Mouse (Mus musculus) right cerebral cortex, postnatal 4 days (tissue): Measurements from ENCODE around the gene Ldhd.

ENCODE experiments used
- DNase-seq: peaks from one replicate; pipeline ENCODE4 v3.0.0-alpha.2; 2022

Ldhd gene

DNA sequence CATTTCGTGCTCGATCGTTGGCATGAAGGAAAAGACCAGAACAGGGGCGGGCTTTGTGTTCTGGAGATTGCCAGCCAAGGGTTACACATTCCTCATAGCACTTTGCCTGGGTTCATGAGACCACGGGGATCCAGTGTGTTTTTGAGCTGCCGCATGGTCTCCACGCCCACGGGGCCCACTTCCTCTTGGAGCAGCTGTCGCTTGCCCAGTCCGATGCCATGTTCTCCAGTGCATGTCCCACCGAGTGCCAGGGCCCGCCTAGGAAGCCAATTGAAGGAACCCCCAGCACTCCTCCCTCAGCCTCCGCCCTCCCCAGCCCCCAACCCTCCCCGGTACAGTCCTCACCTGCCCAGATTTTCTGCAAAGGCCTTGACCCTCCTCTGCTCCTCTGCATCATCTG is 3.2 kb downstream of the Ldhd start:
- no peak for DNase-seq

DNA sequence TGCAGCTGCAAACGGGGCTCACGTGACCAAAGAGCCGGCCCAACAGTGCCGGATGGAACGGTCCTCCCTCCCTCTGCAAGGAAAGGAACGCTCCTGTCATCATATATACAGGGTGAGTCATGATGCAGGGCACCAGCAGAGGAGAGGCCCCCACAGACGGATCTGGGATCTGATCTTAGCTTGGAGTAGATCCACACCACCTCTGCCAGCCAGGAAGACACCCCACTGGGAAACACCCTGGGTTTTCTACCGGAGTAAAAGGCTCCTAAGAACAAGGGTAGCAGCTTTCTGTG is 3.7 kb downstream of the Ldhd start:
- DNase-seq: no peak

DNA sequence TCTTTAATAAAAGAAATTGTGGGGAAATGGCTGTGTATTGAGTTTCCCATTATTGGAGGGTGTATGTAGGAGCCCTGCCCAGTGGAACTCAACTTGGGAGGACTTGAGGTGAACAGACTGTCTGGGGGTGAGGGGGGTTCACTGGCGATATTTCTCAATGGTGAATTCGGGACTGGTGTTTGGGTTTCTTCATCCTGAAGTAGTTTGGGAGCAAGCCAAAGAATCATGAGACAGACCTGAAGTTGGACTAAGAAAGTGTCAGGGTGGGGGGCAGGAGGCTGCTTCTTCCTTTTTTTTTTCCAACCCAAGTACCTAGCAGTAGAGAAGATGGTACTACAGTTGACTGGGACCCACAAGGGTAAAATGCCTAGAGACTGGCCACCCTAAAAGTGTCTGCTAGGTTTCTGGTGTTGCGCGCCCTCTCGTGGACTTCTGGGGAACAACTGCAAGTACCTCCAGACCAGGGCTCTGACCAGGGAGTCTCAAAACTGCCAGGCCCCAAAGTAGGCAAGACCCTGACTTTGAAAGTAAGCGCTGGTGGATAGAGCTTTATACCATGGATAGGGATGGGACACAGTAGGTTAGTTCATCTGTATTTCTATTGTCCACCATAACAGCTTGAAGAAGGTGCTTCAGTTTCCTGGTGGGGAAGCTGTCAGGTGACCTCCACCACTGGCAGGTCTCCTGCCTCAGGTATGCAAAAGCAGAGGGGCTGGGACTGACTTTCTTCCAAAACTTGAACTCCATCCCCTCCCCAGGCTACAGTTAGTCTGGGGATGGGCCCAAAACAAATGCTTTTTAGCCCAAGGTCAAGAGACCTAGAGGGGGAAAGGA is 4.3 kb downstream of the Ldhd start:
- DNase-seq: peak; percentile 67

DNA sequence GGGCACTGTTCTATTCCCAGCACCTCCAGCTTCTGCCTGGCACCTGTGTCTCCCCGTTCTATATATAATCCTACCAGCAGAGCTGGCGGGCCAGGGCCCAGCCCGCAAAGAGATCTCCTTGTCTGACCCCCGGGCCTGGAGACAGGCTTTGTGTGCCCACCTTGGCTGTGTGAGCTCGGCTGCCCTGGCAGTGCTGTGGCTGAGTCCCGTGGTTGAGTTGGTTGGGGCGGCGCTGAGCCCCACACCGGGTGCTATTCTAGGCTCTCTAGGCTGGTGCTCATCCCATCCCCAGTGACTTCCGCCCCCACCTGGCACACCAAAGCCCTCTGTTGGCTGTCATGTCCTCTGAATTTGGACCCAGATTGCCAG is 5.3 kb downstream of the Ldhd start:
- no peak for DNase-seq

- DNase-seq: no peak
These were observed 5.9 kb downstream of the Ldhd start for GRCm38 (mm10) chr8:111624081-111624852.

DNA sequence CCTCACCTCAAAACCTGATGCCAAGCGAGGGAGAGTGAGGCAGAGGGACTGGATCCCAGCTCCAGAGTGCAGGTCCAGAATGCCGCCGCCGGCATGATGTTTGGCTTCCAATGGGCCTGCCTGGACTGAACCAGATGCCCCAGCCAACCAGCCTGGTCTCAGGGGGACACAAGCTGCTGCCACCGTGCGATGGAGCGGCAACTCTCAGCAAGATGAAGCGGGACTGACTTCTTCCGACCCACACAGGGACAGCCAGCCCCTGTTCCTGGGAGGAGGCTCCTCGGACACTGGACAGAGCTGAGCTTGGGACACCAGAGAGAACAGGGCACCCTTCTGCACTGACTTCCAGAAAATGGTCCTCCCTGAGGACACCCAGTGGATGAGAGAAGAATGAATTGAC is 7.6 kb downstream of the Ldhd start:
- DNase-seq: no peak

DNA sequence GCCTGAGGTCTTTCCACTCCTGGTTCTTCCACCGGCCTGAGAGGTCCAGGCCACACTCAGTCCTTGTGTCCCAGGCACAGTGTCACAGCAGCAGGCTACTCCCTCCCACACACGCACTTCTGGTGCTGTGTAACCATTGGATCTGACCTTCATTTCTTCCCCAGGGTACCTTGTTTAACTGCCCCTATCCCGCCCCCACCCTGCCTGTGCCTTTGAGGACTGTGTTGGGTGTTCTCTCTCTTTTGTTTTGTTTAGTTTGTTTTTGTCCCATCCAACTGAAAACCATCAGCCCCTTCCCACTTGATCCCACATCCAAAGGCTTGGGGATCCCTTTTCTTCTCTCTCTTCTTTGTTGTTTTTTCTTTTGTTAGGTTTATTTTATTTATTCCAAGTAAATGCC is 8.1 kb downstream of the Ldhd start:
- no peak for DNase-seq

- DNase-seq: no peak
These were observed 10.2 kb downstream of the Ldhd start for GRCm38 (mm10) chr8:111619936-111620335.

GRCm38 (mm10) chr8:111618273-111618672 is 11.9 kb downstream of the Ldhd start:
- no peak for DNase-seq

DNA sequence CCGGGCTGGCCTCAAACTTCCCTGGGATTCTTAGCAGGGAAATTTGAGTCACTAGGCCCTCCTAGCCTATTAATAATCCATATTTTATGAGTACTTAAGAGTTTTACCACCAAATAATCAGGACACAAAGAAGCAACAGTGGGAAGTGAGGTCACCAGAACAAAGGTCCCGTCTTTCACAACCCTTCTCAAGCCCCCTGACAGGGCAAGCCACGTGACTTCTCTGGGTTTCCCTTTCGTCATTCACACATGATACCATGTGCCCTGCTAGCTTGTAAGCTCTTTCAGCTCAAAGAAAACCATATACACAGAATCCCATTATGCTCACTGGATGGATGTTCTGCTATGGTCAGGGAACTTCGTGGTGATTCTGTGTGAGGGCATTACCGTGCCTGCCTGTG is 12.4 kb downstream of the Ldhd start:
- DNase-seq: no peak

DNA sequence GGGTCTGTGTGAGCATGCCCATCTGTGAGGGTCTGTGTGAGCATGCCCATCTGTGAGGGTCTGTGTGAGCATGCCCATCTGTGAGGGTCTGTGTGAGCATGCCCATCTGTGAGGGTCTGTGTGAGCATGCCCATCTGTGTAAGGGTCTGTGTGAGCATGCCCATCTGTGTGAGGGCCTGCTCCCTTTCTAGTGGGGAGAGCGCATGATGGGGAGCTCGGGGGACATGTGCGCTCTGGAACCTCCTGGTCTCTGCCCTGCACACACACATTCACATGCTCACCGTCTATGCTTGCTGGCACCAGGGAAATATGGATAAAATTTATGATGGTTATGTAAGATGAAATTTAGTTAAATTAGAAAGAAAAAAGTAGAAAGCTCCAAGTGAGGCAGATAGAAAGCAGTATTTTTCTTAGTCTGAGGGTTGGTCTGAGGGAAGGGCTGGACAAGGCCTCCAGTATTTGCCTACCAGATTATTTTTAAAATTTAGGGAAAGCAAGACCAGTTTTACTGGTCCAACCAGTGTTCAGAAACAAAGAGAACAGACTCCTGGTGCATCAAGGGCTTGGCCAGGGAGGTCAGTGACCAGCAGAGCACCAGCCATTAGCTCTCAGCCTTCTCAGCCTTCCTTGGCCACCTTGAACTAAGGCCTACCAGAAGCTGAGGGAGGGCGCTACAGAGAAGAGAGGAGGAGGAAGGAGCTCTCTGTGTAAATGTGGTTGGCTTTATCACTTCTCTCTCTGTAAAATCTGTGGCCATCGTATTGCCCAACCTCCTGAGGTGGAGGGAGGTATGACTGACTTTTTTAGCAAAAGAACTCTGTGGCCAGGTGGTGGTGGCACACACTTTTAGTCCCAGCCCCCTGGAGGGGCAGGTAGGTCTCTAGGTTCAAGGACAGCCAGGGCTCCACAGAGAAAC is 15.1 kb downstream of the Ldhd start:
- no peak for DNase-seq

GRCm38 (mm10) chr8:111613181-111613580 is 17.0 kb downstream of the Ldhd start:
- no peak for DNase-seq

GRCm38 (mm10) chr8:111607414-111607813 is 22.8 kb downstream of the Ldhd start:
- no peak for DNase-seq

GRCm38 (mm10) chr8:111606961-111607360 is 23.2 kb downstream of the Ldhd start:
- DNase-seq: no peak

DNA sequence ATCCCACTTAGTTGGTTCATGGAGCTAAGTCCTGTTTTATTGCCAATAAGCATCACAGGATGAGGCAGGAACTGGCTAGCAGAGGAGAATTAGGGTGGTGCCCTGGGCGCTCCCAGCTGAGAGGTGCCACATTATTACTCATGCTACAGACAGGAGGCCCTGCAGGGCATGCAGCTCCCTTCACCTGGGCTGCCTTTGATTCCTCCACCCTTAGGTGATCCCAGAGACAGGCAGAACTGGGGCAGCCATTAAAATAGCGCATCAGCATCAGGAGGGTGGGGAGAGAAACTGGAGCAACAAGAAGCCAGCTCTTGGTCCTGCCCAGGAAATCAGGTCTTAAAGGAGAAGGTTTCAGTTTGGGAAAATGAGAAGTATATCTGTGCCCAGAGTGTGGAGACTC is 25.2 kb downstream of the Ldhd start:
- DNase-seq: no peak

- DNase-seq: peak; percentile 22
These were observed 28.1 kb downstream of the Ldhd start for GRCm38 (mm10) chr8:111602050-111602449.

GRCm38 (mm10) chr8:111599707-111600444 is 30.3 kb downstream of the Ldhd start:
- DNase-seq: no peak

DNA sequence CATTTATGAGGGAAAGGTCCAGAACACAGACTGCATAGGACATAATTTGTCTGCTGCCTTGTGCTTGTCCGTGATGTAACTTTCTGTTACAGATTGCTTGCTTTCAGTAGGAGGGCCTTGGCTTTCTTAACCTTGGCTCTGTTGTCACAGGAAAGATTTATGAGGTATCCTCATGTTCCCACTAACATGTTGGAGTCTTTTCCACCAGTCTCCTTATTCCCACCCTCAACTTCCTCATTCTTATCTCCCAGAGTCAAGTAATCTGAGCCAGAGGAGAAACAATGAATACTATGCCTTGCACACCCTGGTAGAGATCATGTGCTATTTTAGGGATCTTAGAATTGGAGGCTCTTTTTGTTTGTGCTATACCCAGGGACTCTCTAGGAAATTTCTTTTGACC is 32.9 kb downstream of the Ldhd start:
- DNase-seq: no peak

- no peak for DNase-seq
These were observed 33.7 kb downstream of the Ldhd start for GRCm38 (mm10) chr8:111596485-111596821.

GRCm38 (mm10) chr8:111595712-111596484 is 34.3 kb downstream of the Ldhd start:
- DNase-seq: no peak

DNA sequence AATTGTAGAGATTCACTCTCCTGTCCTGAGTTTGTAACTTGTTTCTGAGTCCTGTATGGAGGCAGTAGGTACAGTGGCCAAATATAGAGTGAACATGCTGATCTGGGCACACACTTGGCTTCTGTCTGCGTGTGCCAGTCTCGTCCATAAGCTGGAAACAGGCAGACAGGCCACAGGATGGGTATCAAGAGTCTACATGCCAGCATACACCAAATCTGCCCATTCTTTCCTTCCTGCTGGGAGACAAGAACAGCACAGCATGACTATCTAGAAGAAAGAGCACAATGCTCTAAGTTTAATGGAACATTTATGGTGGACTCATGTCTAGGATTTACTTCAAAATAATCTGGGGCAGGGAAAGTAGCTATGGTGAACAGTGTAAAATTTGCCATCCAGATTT is 35.2 kb downstream of the Ldhd start:
- no peak for DNase-seq
